Mouse (Mus musculus) testis, postnatal 10 days (tissue): ENCODE measurements around the gene Tmem115.

ENCODE experiments used
- DNase-seq: peaks from one replicate; pipeline ENCODE4 v3.0.0; 2021; ENCODE audit warnings: low spot score

Tmem115 gene

GRCm38 (mm10) chr9:107521711-107522399, 11.9 kb upstream of the Tmem115 start:
- DNase-seq, result no peak

GRCm38 (mm10) chr9:107522400-107522711, 11.4 kb upstream of the Tmem115 start:
- no peak for DNase-seq

DNA sequence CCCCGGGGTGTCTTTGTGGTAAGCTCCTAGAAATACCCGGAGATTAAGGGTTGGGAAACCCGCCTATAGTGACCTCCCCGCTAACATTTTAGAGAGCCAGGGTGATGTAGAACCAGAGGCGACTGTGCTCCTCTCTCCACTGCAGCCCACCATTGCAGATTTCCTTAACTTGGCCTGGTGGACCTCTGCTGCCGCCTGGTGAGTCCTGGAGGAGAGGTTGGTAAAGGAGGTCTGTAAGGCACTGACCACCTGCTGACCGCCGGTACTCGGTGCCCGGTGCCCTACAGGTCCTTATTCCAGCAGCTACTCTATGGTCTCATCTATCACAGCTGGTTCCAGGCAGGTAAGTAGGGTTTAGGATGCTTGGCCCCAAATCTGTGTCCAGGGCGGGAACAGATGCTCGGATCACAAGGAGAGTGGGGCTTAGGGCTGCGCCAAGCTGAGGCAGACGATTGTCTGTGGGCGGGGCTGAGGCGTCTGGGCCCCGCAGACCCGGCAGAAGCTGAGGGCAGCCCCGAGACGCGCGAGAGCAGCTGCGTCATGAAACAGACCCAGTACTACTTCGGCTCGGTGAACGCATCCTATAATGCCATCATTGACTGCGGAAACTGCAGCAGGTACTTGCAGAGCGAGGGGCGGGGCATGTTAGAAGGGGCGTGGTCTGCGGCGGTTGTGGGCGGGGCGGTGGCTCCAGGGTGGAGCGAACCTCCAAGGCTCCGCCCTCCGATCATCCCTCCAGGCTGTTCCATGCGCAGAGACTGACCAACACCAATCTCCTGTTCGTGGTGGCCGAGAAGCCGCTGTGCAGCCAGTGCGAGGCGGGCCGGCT, 7.3 kb upstream of the Tmem115 start:
- DNase-seq, result peak; percentile 95

DNA sequence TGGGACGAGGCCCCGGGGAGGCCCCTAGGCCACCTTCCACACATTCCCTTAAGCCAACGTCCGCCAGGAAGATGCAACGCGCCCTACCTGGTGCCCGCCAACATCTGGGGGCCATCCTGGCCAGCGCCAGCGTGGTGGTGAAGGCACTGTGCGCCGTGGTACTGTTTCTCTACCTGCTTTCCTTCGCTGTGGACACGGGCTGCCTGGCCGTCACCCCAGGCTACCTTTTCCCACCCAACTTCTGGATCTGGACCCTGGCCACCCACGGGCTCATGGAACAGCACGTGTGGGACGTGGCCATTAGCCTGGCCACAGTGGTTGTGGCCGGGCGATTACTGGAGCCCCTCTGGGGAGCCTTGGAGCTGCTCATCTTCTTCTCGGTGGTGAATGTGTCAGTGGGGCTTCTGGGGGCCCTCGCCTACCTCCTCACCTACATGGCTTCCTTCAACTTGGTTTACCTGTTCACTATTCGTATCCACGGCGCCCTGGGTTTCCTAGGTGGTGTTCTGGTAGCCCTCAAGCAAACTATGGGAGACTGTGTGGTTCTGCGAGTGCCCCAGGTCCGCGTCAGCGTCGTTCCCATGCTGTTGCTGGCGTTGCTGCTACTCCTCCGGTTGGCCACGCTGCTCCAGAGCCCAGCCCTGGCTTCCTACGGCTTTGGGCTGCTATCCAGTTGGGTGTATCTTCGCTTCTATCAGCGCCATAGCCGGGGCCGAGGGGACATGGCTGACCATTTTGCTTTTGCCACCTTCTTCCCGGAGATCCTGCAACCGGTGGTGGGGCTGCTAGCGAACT, 860 bp downstream of the Tmem115 start:
- no peak for DNase-seq

GRCm38 (mm10) chr9:107538231-107538630, 4.5 kb downstream of the Tmem115 start:
- no peak for DNase-seq

GRCm38 (mm10) chr9:107538711-107539110, 5.0 kb downstream of the Tmem115 start:
- no peak for DNase-seq

GRCm38 (mm10) chr9:107539940-107540339, 6.2 kb downstream of the Tmem115 start:
- DNase-seq, result no peak

DNA sequence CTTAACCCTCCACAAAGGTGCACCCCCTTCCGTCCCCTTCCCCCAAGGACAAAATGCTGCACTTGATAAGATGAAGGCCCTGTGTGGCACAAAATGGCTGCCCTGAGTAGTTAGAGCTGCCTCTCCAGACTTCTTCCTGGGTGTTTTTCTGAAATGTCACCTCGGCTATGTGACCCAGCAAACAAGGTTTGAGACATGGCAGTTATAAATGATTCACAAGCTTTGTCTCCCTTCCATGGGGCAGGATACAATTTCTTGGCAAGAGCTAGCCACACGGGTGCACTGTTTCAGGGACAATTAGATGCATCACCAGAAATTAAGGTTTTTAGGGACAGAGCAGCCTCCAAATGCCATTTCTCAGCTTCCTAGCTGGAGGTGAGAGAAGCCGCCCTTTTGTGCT, 6.7 kb downstream of the Tmem115 start:
- no peak for DNase-seq

- DNase-seq, result no peak
Observed at GRCm38 (mm10) chr9:107541005-107541404, 7.3 kb downstream of the Tmem115 start.

DNA sequence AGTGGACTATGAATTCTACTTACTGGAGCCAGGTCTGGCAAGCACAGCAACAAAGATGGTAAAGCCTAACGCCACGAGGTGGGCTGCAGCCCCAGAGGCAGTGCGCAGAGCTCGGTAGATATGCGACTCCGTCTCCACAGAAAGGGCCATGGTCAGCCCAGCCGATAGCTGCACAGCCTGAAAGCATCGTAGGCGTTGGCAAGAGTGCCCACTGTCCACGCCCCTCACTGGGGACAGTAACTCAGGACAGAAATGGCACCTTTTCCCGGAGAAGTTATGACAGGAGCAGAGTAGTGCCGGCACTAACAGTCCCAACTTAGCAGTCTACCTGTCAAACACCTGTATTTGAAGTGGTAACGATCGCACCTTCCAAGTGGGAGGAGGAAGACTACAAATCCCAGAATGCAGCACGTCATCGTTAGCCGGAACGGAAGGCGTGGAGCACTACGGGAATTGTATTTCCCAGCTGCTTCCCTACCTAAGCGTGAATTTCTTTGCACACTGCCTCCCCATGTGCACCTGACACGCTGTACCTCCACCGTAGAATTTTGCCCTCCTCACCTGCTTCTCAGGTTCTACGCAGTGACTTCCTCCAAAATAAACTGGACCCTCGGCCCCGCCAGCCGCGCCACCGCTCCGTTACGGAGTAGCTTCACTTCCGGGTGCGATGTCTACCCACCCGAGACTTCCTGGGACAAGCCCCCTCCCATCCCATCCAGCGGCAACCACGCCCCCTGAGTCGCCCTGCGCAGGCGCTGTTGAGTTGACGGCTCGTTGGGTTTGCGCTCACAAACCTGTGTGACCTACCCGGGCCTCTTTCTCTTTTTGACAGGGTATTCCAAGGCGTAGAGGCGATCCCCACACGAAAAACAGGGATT, 8.0 kb downstream of the Tmem115 start, which contains the start of the genes Cyb561d2 and Nprl2:
Gene Cyb561d2, minus strand, starts transcription at position 720 of the 878 bp plus-strand sequence.
Gene Nprl2, plus strand, starts transcription at position 753 of the 878 bp plus-strand sequence.
- peak; percentile 96 for DNase-seq

- DNase-seq, result no peak
Observed at GRCm38 (mm10) chr9:107542352-107542686, 8.6 kb downstream of the Tmem115 start.

- DNase-seq, result no peak
Observed at GRCm38 (mm10) chr9:107542721-107543120, 9.0 kb downstream of the Tmem115 start.

DNA sequence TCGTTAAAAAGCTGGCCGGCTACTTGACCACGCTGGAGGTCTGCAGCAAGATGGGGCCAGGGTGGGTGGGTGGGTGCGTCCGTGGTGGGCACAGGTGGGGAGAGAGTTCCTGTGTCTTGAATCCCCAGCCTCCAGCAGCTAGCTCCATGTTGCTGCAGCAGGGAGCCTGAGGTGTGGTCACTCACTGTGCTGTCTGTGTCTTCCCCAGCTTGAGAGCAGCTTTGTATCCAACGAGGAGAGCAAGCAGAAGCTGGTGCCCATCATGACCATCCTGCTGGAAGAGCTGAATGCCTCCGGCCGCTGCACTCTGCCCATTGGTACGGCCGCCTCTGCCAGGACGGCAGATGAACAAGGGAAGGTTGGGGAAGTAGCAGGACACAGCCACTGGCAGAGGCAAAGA, 9.6 kb downstream of the Tmem115 start:
- DNase-seq, result no peak

DNA sequence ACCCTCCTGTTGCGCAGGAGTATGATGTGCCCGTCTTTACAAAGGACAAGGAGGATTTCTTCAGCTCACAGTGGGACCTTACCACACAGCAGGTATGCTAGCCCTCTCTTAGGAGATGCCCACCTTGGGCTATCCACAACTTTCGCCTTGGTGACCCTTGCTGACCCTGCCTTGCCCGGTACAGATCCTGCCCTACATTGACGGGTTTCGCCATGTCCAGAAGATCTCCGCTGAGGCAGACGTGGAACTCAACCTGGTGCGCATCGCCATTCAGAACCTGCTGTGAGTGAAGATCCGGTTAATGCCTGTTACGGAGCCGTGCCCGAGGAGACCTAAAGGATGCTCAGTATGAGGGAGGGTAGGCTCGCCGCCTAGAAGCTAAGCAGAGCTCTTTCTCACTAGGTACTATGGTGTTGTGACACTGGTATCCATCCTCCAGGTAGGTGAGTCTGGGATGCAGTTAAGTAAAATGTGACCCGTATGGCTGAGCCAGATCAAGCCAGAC, 10.5 kb downstream of the Tmem115 start:
- DNase-seq, result no peak

DNA sequence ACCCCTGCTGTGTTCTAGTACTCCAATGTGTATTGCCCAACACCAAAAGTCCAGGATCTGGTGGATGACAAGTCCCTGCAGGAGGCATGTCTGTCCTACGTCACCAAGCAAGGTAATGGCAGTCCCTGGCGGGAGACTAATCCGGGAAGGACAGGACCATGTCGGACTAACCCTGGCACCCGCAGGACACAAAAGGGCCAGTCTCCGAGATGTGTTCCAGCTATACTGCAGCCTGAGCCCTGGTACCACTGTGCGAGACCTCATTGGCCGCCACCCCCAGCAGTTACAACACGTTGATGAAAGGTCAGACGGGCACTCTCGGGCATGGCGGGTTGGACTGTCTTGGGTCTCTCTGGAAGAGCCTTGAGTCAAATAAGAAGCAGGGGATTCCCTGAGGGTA, 11.0 kb downstream of the Tmem115 start:
- DNase-seq, result no peak

- no peak for DNase-seq
Observed at GRCm38 (mm10) chr9:107545199-107545598, 11.5 kb downstream of the Tmem115 start.

GRCm38 (mm10) chr9:107545602-107546001, 11.9 kb downstream of the Tmem115 start:
- DNase-seq, result peak; percentile 89

- peak; percentile 92 for DNase-seq
Observed at GRCm38 (mm10) chr9:107547026-107547425, 13.3 kb downstream of the Tmem115 start, which contains the start of gene Zmynd10. TSS of gene Zmynd10 (plus strand) at chr9:107547298.

- no peak for DNase-seq
Observed at GRCm38 (mm10) chr9:107547957-107548356, 14.2 kb downstream of the Tmem115 start.

DNA sequence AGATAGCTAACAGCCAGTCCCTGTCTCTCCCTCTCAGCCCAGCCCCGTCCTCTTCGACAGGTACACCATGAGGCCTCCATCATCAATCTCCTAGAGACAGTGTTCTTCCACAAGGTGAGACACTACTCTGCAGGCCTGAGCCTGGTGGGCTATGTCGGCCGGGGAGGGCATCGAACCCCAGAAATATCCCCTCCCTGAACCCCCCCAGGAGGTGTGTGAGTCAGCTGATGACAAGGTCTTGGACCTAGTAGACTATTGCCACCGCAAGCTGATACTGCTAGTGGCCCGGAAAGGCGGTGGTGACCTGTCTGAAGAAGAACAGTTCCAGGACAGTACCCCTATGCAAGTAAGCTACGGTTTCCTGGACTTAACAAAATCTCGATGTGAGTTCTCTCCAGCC, 15.1 kb downstream of the Tmem115 start:
- DNase-seq, result no peak

DNA sequence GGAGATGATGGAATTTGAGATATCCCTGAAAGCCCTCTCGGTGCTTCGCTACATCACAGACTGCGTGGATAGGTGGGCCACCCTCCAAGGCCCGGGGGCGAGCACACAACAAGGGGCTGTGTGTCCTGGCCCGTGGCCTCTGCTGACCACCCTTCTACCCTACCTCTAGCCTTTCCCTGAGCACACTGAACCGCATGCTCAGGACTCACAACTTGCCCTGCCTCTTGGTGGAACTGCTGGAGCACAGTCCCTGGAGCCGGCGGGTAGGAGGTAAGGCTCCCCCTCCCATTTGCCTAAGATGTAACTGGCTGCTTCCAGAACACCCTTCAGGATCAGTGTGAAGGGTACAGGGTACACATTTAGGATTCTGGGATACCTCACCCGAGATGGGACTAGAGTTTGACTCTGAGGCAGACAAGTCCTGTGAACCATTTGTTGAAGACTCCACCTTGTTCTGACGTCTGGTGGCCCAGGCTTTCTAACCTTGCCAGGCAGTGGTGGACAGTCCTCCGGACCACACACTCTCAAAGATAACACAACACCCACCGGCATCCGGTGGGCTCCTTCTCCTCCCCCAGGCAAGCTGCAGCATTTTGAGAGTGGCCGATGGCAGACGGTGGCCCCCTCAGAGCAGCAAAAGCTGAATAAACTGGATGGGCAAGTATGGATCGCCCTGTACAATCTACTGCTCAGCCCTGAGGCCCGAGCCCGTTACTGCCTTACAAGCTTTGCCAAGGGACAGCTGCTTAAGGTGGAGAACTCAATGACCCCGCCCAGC, 15.7 kb downstream of the Tmem115 start:
- DNase-seq, result no peak
